Mouse (Mus musculus): ENCODE data around the gene Cox4i2. TPM values are rescaled to one million over a fixed set of nuclear protein-coding genes. Genes with fewer than 3 reads are reported as not detected.

Gene Cox4i2
- total RNA-seq (2021) = 1 to 10 TPM; 1.7 to 2.7 TPM

DNA sequence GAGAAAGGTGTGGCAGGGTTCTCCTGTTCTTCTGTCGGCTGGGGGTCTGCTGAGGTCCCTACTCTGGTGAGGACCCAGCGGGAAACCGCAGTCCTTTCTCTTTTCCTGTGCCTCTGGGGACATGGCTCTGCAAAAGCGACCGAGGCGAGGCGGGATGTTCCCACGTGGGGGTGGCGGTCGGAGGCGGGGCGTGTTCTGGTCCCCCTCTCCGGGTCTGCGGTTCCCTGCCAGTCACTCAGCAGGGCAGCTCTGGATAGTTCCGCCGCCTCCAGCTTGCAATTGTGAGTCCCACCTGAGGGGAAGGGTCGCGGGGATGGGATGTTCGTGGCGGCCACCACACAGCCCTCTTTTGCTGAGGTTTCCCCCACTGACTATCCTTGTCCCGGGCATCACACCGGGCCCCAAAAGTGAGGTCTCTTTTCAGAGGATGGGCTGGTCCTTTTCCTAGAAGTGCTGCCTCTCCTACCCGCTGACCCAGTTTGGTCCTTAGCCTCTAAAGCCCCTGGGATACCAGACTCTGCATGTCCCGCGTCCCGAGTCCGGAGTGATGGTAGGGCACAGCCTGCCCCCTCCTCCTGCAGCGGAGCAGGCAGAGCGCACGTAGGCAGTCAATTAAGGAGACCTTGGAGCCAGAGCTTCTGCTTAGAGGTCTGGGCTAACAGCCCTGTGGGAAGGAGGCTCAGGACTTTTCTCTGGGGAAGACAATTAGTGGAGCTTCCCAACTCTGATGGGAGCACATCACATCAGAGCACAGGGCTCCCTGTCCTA, at the start of gene Cox4i2:
Gene Cox4i2 (plus strand): TSS at position 230 of the 768 bp plus-strand sequence.
- DNase-seq = no peak

DNA sequence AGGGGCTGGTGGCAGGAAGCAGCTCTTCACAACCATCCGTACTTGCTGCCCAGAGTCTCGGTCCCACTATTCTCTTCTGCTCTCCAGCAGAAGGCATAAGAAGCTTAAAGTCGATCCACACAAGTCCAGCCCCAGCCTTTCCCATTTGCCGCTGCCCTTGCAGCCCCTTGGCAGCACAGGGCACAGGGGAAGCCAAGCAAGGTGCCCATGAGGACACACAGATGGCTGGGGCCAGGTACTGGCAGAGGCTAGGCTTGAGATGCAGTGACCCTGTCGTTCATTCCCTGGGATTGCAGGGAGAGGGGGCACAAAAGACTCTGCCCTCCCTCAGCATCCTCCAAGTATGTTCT, 49.7 kb upstream of the Cox4i2 start:
- DNase-seq = no peak

DNA sequence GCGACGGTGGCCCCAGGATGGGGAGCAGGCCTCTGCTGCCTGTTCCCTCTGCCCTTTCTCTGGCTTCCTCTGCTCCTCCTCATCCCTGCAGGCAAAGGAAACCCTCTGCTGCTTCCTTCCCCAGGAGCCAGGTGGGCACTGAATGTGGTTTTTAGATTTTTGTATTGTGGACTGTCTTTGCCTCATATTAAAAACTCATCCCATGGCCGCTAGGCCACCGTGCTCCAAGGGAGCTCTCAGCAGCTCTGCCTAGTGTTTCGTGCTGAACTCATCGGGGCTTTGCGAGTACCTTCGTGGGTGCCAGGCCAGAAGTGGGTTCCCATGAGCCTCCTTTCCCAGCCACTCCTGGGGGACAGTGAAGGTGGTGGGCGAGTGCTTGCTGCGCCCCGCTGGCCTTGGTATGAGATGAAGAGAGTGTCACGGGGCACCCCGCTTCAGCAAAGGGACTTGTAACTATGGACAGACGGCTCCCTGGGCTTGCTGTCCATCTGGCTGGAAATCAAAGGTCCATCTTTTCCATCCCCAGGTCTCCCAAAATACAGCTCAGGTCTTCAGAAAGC, 49.1 kb upstream of the Cox4i2 start:
- no peak for DNase-seq

DNA sequence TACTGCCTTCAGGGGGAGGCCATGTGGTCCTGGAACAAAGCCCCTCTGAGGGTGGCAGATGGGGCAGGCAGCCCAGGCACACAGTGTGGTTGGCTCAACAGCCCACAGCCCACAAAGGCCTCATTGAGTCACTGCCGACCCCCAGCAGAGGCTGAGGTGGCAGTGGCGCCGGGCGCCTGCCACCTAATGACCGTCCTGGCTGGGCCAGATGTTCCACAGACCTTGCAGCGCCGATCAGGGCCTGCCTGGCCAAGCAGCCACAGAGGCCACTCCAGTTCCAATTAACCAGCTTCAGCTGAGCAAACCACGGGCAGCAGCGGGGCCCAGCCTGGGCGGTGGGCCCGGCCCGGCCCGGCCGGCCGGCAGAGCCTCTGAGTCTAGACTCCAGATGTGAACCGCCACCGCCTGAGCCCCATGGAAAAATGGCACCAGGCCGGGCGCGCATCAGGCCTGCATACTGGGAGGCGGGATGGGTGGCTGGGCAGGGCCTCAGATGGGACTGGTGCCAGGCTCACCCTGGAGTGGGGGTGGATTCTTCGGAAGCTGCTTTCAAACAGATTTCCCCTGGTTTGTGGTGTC, 47.9 kb upstream of the Cox4i2 start:
- DNase-seq = peak; percentile 52 to 61

DNA sequence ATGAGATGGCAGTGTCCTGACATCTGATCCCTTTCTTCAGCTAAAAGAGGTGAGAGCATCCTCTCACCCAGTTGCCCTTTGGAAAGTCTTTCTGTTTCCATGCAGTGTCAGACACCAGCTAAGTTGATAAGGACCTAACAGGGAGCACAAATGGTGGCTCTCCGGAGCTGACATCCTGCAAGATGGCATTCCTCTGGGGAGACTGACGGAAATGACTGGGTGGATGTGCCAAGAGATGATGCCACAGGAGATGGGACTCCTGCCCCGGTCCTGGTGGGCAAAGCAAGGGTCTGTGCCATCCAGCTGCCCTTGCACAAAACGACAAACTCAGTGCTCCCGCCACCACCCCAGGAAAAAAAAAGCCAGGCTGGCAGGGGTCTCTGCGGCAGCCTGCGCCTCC, 46.8 kb upstream of the Cox4i2 start:
- no peak for DNase-seq

DNA sequence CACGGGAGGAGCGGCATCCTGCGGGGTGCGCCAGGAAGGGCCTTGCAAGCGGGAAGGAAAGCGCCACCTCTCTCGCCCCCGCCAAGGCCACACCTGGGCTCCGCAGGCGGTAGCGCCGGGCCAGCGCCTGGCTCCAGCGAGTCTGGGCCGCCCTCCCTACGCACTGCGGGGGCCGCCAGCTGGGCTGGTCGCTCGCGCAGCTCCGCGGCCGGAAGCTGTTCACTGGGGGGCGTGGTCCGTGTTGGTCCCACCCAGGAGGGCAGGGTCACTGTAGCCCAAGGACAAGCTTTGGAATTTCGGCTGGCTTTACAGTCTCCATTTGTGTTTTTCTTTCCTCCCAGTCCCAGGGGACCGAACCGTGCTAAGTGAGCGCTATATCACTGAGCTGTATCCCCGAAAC, 46.3 kb upstream of the Cox4i2 start:
- DNase-seq = peak; percentile 55 to 71

DNA sequence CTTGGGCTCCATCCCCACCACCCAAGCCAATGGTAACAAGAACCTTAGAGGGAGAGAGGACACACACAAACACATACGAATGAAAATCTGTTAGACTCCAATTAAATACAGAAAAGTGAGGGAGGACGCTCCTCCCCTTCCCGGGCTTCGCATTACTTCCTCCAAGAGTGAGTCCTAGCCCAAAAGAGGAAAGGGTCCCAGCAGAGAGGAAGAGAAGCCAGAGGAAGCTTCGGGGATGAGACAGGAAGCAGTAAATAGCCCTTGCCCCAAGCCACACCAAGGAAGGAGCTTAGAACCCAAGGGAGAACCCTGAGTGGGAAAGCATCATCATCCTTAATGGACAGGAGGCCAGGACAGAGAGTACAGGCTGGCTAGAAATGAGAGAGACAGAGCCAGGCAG, 44.9 kb upstream of the Cox4i2 start:
- DNase-seq = no peak

DNA sequence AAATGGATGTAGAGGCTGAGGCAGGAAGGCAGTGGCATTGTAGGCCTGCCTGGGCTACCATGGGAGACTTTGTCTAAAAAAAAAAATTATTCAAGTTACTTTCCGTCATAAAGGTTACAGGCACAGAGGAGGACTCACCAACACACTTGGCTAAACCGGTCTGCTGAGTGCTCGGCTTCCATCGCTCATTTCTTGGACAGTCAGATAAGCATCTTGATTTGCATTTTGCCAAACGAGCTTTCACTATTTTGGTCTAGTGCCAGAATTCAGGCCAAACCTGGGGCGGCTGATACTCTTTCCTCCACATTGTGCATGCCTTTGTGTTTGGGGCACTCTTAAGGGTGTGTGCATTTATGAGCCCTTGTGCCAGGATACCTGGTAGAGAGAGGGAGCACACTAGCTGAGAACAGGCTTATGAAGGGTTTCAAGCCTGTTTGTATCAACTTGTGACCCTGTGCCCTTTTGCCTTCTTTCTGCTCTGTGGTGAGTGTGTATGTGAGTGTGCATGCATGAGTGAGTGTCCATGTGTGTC, 37.7 kb upstream of the Cox4i2 start:
- DNase-seq = no peak

DNA sequence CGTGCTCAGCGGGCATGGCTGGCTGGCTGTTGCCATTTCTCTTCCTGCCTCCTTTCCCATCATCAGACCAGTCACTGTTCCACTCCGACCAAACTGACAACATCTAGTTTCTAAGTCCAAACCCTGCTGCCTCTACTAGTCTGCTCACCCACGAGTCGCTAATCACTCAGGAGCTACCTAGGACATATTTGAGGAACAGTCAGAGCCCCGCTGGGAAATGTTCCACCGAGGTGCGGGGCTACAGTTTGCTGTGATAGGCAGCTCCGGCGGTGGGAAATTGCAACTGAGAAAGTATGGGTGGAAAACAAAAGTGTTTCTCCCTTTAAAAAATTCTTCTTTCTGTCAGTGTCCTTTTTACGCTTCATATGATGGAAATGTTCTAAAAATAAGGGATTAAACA, 36.3 kb upstream of the Cox4i2 start:
- DNase-seq = no peak

DNA sequence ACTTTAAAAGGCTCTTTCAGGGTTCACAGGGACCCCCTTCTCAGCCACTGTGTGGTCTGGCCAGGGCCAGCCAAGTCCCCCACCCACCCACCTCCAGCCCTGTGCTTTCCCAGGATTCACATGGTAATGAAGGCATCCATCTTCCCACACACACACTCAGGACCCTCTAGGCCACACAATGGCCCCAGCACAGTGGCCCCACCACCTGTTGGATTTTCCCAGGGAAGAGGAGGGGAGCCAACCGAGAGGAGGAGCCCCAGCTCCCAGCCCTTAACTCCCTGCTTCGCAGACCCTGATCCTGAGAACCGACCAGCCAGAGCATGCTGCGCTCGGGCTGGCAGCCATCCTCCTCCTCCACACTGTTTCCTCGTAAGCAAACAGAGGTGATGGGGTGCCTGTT, 35.9 kb upstream of the Cox4i2 start:
- no peak for DNase-seq

DNA sequence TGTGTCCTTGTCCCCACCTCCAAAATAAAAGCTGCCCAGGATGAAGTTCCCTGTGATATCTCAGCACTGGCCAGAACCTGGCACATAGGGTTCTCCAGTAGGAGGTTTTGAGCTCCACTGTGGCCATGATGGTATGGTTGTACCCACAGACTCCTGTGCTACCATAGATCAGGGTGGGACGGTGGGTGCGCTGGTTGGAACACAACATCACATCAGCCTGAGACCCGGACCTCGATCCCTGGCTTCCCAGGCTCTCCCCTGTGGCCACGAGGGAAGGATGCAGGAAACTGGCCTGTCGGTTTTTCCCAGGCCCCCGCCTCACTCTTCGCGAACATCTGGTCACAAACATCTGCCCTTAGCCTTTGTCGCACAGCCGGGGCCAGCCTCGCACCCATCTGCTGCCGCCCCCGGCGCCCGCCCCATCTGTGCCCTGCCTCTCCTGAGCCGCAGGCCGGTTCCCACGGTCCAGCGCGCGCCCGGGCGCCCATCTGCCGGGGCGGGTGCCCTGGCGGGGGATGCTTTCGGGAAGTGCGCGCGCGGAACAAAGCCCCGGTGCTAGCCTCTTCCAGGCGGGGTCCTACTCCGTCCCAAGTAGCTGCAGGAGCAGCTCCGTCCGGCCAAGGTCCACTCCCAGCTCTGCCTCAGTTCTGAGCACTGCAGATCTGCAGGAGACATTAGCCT, 30.2 kb upstream of the Cox4i2 start:
- DNase-seq = no peak

DNA sequence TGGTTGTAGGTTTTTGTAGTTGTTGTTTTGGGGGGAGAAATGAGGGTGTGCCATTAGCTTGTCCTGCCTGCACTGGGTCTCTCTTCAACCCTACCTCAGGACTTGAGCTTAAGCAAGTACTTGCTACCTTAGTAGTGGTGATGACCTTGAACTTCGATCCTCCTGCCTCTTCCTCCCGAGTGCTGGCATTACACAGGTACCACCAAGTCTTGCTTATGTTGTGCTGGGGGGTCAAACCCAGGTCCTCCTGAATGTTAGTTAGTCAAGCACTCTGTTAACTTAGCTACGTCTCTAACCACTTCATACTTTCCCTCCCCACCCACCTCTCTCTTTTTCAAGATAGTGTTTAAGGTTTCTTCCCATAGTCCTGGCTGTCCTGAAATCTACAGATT, 29.6 kb upstream of the Cox4i2 start:
- DNase-seq = no peak

DNA sequence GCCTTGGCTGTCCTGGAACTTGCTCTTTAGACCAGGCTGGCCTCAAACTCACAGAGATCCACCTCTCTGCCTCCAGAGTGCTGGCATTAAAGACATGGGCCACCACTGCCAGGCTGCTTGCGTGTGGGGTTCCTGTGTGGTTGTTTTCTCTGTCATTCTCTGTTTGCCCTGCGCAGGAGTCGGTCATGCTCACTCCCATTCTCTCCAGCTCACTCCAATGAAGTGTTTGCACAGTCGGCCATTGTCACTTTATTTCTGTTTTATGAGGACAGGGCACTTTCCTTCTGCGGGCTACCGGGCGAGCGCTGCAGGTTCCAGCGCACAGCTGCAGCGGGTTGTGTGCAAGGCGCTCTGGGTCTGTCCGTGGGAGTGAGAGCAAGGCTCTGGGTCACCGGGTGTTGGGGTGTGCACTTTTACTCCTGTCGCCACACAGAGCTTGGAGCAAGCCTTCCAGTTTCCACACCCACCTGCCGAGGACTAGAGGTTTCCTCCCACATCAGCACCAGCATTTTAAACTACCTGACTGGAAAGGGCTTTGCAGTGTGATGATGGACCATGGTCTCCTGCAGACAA, 28.7 kb upstream of the Cox4i2 start:
- no peak for DNase-seq

DNA sequence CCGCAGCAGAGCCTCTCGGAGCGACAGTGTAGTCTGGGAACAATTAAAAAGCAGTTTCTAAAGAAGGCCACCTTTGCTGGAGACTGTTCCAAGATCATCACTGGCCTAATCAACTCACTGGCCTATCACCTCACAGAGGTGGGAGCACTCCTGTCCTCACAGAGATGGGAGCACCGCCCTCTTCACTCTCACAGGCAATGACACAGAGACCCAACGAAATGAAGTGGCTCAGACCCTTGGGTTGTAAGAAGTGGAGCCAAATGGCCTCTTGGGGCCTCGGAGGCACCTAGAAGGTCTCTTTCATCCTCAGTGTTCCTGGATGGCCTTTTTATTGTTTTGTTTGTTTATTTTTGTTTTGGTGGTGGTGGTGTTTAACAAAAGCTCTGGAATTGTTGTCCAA, 27.8 kb upstream of the Cox4i2 start:
- no peak for DNase-seq

DNA sequence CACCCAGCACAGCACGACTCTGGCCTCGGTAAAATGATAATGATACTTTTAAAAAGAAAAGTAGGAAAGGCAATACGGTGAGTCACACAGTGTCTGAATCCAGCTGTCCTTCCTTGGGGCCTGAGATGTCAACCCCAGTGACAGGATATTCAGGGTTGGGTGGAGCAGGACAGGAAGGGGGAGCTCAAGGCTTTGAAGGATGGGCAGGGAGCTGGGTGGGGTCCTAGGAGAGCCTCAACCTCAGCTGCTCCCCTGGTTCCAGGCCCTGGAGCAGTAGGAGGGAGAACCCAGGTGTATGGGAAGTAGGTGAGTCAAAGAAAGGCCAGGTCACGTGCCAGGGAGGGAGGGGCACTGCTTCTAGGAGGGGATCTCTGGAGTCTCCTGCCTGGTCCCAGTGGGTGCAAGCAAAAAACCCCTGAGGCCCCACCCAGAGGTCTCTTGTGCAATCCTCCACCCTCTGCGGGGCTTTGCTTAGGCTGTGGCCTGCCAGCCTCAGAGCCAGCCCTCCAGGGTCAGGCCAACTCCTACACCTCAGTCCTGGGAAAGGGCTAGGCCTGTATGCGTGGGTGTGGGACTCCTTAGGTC, 27.1 kb upstream of the Cox4i2 start:
- no peak for DNase-seq

DNA sequence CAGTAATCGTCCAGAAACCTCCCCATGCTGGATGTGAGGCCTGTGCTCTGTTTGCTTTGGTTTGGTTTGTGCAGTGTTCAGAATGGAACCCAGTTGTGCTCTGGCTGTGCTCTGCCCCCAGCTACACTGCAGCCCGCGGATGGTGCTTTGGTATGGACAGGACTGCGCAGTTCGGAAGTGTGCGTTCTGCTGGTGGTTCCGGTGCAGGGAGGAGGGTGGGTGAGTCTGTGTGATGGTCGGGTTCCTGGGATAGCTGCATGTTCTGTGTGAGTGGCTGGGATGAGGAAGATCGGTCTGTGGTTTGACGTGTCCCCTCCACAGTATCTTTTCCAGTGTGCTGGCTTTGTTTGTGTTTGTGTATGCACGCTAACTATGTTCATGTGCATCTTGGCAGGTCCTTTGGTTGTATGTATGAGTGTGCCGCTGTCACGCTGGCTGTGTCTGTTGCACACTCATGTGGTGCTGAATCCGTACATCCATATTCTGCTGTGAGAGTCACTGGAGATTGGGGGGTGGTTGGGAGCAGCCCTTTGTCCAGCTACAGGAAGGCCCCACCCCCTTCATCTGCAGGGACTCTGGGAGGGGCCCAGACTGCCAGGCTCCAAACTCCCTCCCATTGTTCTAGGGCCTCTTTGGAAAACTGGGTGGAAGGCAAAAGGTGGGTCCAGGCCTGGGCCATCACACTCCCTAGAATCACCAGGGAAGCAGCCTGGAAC, 26.0 kb upstream of the Cox4i2 start:
- no peak for DNase-seq

DNA sequence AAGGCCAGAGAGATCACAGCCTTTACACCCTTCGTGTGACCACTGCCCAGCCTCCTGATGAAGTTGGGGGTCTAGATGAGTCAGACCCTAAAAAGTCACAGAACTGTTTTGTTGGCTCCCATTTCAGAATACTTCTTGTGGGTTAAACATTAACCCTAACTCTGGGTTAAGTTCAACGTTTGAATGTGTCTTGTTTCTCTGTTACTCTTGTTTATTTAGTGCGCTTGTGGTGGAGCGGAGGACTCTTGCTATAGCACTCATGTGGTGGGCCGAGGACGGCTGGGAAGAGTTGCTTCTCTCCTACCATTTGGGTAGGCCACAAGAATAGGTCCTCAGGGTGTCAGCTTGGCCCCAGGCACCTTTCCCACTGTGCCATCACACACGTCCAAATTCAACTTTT, 25.4 kb upstream of the Cox4i2 start:
- DNase-seq = no peak

DNA sequence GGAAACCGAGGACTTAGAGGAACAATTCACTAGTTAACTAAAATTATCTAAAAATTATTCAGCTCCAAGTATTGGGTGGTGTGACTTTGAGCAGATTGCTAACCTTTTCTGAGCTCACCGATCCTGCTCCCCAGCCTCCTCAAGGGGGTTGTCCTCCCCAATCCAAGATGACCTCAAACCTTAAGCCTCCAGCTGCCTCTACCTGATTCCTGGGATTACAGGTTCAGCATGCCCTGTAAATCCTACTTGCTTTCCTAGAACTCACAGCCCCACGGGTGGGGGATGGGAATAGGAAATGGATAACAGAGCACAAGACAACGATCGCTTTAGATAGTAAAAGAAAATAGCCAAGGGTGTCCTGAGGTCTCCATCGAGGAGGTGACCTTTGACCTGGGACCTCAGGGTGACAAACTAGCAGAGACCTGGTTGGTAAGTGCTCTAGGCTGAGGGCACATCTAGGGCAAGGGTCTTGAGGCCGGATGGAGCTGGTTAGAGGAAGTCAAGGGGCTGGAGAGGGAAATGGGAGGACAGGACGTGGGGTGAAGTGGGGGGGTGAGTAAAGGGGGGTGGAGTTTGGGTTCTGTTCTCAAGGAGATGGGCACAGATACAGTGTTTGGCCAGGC, 24.8 kb upstream of the Cox4i2 start:
- DNase-seq = no peak

DNA sequence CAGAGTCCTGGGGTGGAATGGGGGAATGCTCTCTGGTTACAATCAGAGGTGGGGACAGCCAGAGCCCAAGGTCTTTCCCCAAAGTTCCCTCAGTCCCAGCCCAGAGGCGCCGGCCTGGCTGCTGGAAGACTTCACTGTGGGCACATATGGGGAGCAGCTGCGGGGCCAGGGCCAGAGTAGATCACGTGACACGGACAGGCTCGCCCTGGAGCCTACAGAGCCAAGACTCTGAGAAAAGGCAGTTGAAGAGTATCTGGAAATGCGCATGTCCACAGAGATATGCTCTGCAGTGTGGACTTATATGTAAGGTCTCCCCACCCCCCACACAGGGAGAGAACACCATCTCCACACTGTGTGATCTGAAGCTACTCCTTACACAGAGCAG, 24.3 kb upstream of the Cox4i2 start:
- DNase-seq = no peak

DNA sequence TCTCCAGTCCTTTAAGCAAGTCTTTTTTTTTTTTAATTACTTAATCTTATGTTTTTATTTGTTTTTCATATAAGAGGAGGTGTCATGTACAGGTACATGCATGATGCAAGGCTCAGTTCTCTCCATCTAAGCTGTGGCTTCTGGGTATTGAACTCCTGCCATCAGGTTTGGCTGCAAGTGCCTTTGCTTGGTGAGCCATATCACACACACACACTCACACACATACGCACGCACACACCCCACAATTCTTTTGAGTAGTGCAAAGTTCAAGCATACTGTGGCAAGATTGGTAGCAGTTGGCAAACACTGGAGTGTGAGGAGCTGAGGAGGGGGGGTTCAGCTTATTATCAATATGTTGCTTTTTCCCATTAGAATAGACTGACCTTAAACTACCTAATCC, 20.8 kb upstream of the Cox4i2 start:
- DNase-seq = no peak

DNA sequence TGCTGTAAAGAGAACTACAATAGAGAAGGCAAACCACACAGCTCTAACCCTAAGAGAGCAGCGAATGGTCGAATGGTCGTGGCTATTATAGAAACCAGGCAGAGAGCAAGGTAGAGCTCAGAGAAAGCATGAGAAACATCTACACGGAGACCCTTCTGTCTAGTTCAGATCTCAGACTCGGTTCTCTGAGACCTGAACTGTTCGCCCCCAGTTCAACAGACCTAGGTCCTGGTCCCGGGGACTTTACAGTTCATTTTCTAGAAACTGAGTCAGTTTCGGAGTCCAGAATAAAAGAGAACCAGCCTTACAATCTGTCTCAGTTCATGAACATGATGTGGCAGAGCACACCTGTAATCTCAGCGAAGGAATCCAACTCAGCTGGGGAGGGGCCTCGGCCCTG, 19.5 kb upstream of the Cox4i2 start:
- DNase-seq = no peak

DNA sequence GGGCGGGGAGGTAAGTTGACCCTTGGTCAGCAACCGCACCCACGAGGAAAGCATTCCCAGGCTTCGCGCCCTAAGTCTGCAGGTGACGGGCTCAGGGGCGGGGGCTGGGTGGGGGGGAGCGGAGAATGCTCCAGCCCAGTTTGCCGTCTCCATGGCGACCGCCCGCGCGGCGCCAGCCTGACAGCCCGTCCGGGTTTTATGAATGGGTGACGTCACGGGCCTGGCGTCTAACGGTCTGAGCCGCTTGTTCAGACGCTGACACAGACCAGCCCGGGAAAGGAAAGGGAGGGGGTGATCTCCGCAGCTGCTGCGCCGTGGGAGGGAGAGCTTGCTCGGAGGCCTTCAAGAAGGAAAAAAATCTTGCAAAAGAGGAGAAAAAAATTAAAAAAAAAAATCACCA, 19.0 kb upstream of the Cox4i2 start:
- DNase-seq = peak; percentile 90 to 91

All from layer of hippocampus, postnatal 36 days (tissue).